Mouse (Mus musculus): ENCODE measurements around the gene Rnf138rt1. TPM values are rescaled to one million over a fixed set of nuclear protein-coding genes. Genes with fewer than 3 reads are reported as not detected.
A peak's percentile ranks its signal among the peaks of the same experiment; 100 is the strongest.

Gene Rnf138rt1
- polyA plus RNA-seq (2015; fragmentation: Nextera tagmentation; extraction: Ambion mirVana), result 3.7 and 4.6 TPM in 2 replicates

DNA sequence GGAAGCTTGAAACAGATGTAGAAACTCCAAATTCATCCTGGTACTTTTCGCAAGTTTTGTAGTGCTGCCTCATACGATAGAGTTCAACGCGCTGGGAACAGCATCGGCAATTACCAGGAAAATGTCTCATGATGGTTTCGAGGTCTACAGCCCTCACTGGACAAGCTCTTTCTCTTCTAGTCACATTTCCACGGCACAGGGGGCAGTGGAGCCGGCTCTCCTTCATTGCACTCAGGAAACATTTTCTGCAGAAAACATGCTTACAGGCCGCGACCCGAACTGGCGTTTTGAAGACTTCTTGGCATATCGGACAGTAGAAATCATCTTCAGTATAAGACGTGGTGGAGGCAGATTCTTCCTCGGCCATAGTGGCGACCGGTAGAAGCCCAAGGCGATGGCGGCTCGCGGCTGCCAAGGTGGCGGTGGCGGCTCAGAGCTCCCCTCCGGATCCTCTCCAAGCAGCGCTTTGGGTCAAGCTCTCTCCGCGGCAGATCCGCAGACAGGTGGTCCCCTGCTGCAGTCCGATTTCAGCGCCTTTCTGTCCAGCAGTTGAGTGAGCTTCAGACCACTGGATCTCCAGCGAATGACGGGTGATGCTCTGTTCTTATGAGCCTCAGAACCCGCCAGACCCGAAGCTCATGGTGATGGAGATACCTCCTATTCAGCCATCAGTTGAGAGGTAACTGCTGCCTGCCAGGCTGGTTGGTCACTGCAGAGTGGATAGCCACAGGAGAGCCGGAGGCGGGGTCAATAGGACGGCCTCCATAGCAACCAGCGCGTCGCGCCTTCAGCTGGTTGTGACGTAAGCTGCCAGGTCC is at the start of gene Rnf138rt1:
Gene Rnf138rt1, minus strand, starts transcription at position 713 of the 818 bp plus-strand sequence.
- H3K4me1 ChIP-seq, result no peaks in the 10 kb centered on the region
- H3K36me3 ChIP-seq, result no peaks in the 10 kb centered on the region
- peak; percentile 92 for ATAC-seq (ENCODE audit: low FRiP score)
- peak within 1 kb of the TSS; percentile 62 for H3K4me2 ChIP-seq
- peak within 1 kb of the TSS; percentile 41 for H3K9ac ChIP-seq (replicated peaks)
- H3K9me3 ChIP-seq (replicated peaks), result no peaks in the 10 kb centered on the region
- no peak within 1 kb of the TSS for H3K27ac ChIP-seq (replicated peaks)
- 25% methylated on average over 42 of the region's 42 CpGs for WGBS
- peaks cover 23% of the 10 kb centered on the region for H3K27me3 ChIP-seq (replicated peaks)
- H3K4me3 ChIP-seq (replicated peaks), result peak within 1 kb of the TSS; percentile 43

GRCm38 (mm10) chrX:163807270-163807669 is 46.1 kb upstream of the Rnf138rt1 start:
- Histone ChIP-seq H3K4me2 (no peak overlapping the region), H3K4me1 (no peaks in the 10 kb centered on the region), H3K27me3 (replicated peaks) (peaks cover 10% of the 10 kb centered on the region; the same call in 1 of the 2 replicates), H3K27ac (replicated peaks) (no peak overlapping the region), H3K9ac (replicated peaks) (no peak overlapping the region), H3K9me3 (replicated peaks) (no peaks in the 10 kb centered on the region), H3K4me3 (replicated peaks) (no peak overlapping the region), H3K36me3 (no peaks in the 10 kb centered on the region)
- 82% methylated on average over 1 of the region's 1 CpGs for WGBS
- ATAC-seq (ENCODE audit: low FRiP score), result peak; percentile 47; the same call in 1 of the 2 replicates

GRCm38 (mm10) chrX:163766290-163766689 is 5.2 kb upstream of the Rnf138rt1 start:
- Histone ChIP-seq H3K4me1 (no peaks in the 10 kb centered on the region), H3K9me3 (replicated peaks) (no peaks in the 10 kb centered on the region), H3K27me3 (replicated peaks) (peaks cover 17% of the 10 kb centered on the region), H3K9ac (replicated peaks) (no peak overlapping the region), H3K4me2 (no peak overlapping the region), H3K27ac (replicated peaks) (no peak overlapping the region), H3K4me3 (replicated peaks) (no peak overlapping the region), H3K36me3 (no peaks in the 10 kb centered on the region)
- WGBS, result 40% methylated on average over 3 of the region's 3 CpGs
- ATAC-seq (ENCODE audit: low FRiP score), result no peak

- peaks cover 20% of the 10 kb centered on the region for H3K27me3 ChIP-seq (replicated peaks)
- peak overlapping the region; percentile 43 for H3K4me3 ChIP-seq (replicated peaks)
- H3K27ac ChIP-seq (replicated peaks), result no peak overlapping the region
- no peaks in the 10 kb centered on the region for H3K4me1 ChIP-seq
- peak; percentile 27; the same call in 1 of the 2 replicates for ATAC-seq (ENCODE audit: low FRiP score)
- H3K4me2 ChIP-seq, result peak overlapping the region; percentile 62
- WGBS, result 31% methylated on average over 10 of the region's 10 CpGs
- H3K36me3 ChIP-seq, result no peaks in the 10 kb centered on the region
- no peaks in the 10 kb centered on the region for H3K9me3 ChIP-seq (replicated peaks)
- peak overlapping the region; percentile 41; the same call in 1 of the 2 replicates for H3K9ac ChIP-seq (replicated peaks)
Observed at GRCm38 (mm10) chrX:163761435-163761828, 303 bp upstream of the Rnf138rt1 start.

DNA sequence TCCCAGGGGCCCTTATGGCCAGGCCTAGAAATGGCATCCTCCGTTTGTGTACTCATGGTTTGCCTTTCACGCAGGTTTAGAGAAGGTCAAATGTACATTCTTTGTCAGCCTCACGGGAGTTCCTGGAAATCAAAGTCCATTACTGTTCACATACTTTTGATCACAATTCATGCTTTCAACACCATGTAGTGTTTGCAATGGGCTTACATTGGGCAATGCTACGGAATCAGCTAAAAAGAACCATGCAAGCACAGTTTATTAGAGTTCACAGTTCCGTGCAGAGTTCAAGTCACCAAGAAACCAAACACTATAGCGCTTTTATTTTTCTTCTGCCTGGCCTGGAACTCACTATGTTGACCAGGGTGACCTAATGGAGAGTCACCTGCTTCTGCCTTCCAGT is 15.1 kb downstream of the Rnf138rt1 start:
- no peak for ATAC-seq (ENCODE audit: low FRiP score)

DNA sequence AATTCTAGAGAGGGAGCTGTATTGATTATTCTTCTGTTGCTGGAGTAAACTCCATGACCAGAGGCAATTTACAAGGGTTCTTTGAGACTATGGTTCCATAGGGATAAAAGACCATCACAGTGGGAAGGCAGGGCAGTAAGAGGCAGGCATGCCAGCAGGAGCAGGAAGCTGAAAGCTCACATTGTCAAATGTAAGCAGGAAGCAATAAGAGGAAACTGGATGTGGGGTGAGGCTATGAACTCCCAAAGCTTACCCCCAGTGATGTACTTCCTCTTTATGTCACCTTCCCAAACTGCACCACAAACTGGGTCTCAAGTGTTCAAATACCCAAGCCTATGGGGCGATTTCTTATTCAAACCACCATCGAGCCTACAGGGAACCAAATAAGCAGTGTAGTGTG is 17.2 kb downstream of the Rnf138rt1 start:
- no peak overlapping the region for H3K27ac ChIP-seq (replicated peaks)
- no peak overlapping the region for H3K9ac ChIP-seq (replicated peaks)
- no peak overlapping the region for H3K4me3 ChIP-seq (replicated peaks)
- H3K4me1 ChIP-seq, result no peaks in the 10 kb centered on the region
- 86% methylated on average over 2 of the region's 2 CpGs for WGBS
- H3K36me3 ChIP-seq, result no peaks in the 10 kb centered on the region
- no peak for ATAC-seq (ENCODE audit: low FRiP score)
- no peaks in the 10 kb centered on the region for H3K27me3 ChIP-seq (replicated peaks)
- H3K4me2 ChIP-seq, result no peak overlapping the region
- no peaks in the 10 kb centered on the region for H3K9me3 ChIP-seq (replicated peaks)

More for the DNA sequence above, 15.1 kb downstream of the Rnf138rt1 start:
- H3K36me3 ChIP-seq, result no peaks in the 10 kb centered on the region
- H3K9ac ChIP-seq (replicated peaks), result no peak overlapping the region
- no peak overlapping the region for H3K27ac ChIP-seq (replicated peaks)
- no peaks in the 10 kb centered on the region for H3K9me3 ChIP-seq (replicated peaks)
- WGBS, result 90% methylated on average over 6 of the region's 6 CpGs
- H3K4me3 ChIP-seq (replicated peaks), result no peak overlapping the region
- H3K4me2 ChIP-seq, result no peak overlapping the region
- H3K27me3 ChIP-seq (replicated peaks), result no peaks in the 10 kb centered on the region
- H3K4me1 ChIP-seq, result no peaks in the 10 kb centered on the region

GRCm38 (mm10) chrX:163738904-163739303 is 22.2 kb downstream of the Rnf138rt1 start:
- Histone ChIP-seq H3K9me3 (replicated peaks) (no peaks in the 10 kb centered on the region), H3K4me1 (no peaks in the 10 kb centered on the region), H3K27me3 (replicated peaks) (peaks cover 5% of the 10 kb centered on the region; the same call in 1 of the 2 replicates), H3K27ac (replicated peaks) (no peak overlapping the region), H3K4me2 (no peak overlapping the region), H3K9ac (replicated peaks) (no peak overlapping the region), H3K36me3 (no peaks in the 10 kb centered on the region), H3K4me3 (replicated peaks) (no peak overlapping the region)
- WGBS, result 44% methylated on average over 1 of the region's 1 CpGs
- no peak for ATAC-seq (ENCODE audit: low FRiP score)

DNA sequence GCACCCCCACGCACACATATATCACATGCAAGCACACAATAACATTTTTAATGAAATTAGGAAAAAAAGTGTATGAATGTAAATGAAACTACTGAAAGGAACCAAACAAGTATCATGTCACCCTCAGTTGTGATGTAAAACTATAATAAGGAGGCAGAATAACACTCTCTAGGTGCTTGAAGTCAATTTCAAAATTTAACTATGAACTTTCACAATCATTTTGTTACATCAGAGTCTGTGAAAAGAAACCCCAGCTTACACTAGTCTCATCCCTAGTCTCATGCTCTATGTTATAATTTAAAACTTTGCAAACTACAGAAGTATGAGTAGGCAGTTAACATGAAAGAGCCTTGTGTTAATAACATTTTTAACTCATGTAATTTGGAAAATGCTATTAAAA is 27.0 kb downstream of the Rnf138rt1 start:
- peaks cover 5% of the 10 kb centered on the region; the same call in 1 of the 2 replicates for H3K27me3 ChIP-seq (replicated peaks)
- WGBS, result 81% methylated on average over 1 of the region's 1 CpGs
- H3K4me2 ChIP-seq, result no peak overlapping the region
- no peak overlapping the region for H3K4me3 ChIP-seq (replicated peaks)
- no peaks in the 10 kb centered on the region for H3K4me1 ChIP-seq
- H3K9ac ChIP-seq (replicated peaks), result no peak overlapping the region
- ATAC-seq (ENCODE audit: low FRiP score), result no peak
- no peak overlapping the region for H3K27ac ChIP-seq (replicated peaks)
- no peaks in the 10 kb centered on the region for H3K36me3 ChIP-seq
- no peaks in the 10 kb centered on the region for H3K9me3 ChIP-seq (replicated peaks)

DNA sequence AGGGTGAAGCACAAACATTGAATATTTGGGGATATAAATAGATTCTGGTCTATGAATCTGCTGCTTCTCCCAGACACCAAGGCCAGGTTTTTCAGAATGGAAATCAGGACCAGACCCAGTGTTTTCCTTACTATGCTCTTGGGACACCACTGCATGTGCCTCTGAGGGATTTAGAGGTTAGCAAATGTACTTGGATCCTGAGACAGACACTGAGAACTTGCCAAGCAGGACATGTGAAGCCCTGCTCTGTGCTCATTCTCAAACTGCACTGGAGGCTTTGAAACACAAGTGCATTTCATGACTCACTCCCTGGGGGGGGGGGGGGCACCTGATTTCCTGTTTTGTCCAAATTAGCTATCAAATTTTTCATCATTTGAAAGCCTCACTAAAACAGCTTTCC is 37.5 kb downstream of the Rnf138rt1 start:
- ATAC-seq (ENCODE audit: low FRiP score), result no peak
- no peaks in the 10 kb centered on the region for H3K9me3 ChIP-seq (replicated peaks)
- H3K9ac ChIP-seq (replicated peaks), result no peak overlapping the region
- no peaks in the 10 kb centered on the region for H3K4me1 ChIP-seq
- peaks cover 15% of the 10 kb centered on the region; the same call in 1 of the 2 replicates for H3K27me3 ChIP-seq (replicated peaks)
- H3K36me3 ChIP-seq, result no peaks in the 10 kb centered on the region
- H3K4me2 ChIP-seq, result 0 out of 2 replicates have a peak overlapping the region, but pooled peaks have one; percentile 29
- no peak overlapping the region for H3K4me3 ChIP-seq (replicated peaks)
- H3K27ac ChIP-seq (replicated peaks), result no peak overlapping the region

- Histone ChIP-seq H3K9ac (replicated peaks) (no peak overlapping the region), H3K4me1 (no peaks in the 10 kb centered on the region)
- WGBS, result 36% methylated on average over 12 of the region's 12 CpGs
Observed at GRCm38 (mm10) chrX:163722785-163723577, 38.1 kb downstream of the Rnf138rt1 start.

DNA sequence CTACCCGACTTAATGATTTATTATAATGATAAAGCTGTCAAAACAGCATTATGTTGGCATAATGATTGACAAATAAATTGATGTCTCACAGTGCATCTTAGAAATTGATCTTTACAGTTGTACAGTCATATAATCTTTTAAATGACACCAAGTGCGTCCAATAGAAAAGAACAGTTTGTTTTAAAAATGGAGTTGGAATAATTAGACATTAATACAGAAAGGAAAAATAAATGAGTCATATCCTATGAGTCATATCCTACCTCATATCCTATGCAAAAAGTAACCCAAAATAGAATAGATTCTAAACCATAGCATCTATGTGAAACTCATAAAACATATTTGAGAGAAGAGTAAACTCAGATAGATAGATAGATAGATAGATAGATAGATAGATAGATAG is 40.5 kb downstream of the Rnf138rt1 start:
- H3K4me3 ChIP-seq (replicated peaks), result no peak overlapping the region
- H3K9ac ChIP-seq (replicated peaks), result no peak overlapping the region
- H3K27ac ChIP-seq (replicated peaks), result no peak overlapping the region
- no peaks in the 10 kb centered on the region for H3K4me1 ChIP-seq
- H3K9me3 ChIP-seq (replicated peaks), result no peaks in the 10 kb centered on the region
- no peak overlapping the region for H3K4me2 ChIP-seq
- H3K27me3 ChIP-seq (replicated peaks), result peaks cover 10% of the 10 kb centered on the region; the same call in 1 of the 2 replicates
- WGBS, result 80% methylated on average over 2 of the region's 2 CpGs
- H3K36me3 ChIP-seq, result no peaks in the 10 kb centered on the region
- ATAC-seq (ENCODE audit: low FRiP score), result no peak

More at GRCm38 (mm10) chrX:163722785-163723577, 38.1 kb downstream of the Rnf138rt1 start:
- Histone ChIP-seq H3K4me2 (peak overlapping the region; percentile 29), H3K9me3 (replicated peaks) (no peaks in the 10 kb centered on the region), H3K27ac (replicated peaks) (no peak overlapping the region), H3K4me3 (replicated peaks) (no peak overlapping the region), H3K27me3 (replicated peaks) (peaks cover 15% of the 10 kb centered on the region; the same call in 1 of the 2 replicates), H3K36me3 (no peaks in the 10 kb centered on the region)
- peak; percentile 45; the same call in 1 of the 2 replicates for ATAC-seq (ENCODE audit: low FRiP score)
